Mouse (Mus musculus) MEL (cell line): ENCODE data around the gene Gm20388.

Source experiments
- CTCF ChIP-seq, 3 experiments: IDR thresholded peaks in 2 of 3; conservative IDR thresholded peaks in 1 of 3; 2 replicates each; pipeline ENCODE4 v1.5.1; 2011 to 2012; ENCODE audit warnings: low read length in 3 of 3, low read depth in 2 of 3, mild to moderate bottlenecking in 2 of 3, improper control_type of control experiment in 1 of 3, inconsistent platforms in 1 of 3, mixed read lengths in 1 of 3, moderate library complexity in 1 of 3; ENCODE audit not compliant: control insufficient read depth in 1 of 3, insufficient read depth in 1 of 3, poor library complexity in 1 of 3, severe bottlenecking in 1 of 3
- ELF1 ChIP-seq: IDR thresholded peaks from 2 replicates; pipeline ENCODE4 v1.6.1; 2014; ENCODE audit warnings: low read depth, mild to moderate bottlenecking, inconsistent platforms, low read length, improper control_type of control experiment, moderate library complexity
- EP300 ChIP-seq, 2 experiments: IDR thresholded peaks; 2 replicates each; pipeline ENCODE4 v1.6.1; 2011; ENCODE audit warnings: improper control_type of control experiment in 2 of 2, low read length in 2 of 2, low read depth in 1 of 2, mild to moderate bottlenecking in 1 of 2
- GABPA ChIP-seq: IDR thresholded peaks from 2 replicates; pipeline ENCODE4 v1.6.1; 2012; ENCODE audit warnings: low read depth, mild to moderate bottlenecking, inconsistent platforms, low read length, improper control_type of control experiment, moderate library complexity
- NELFE ChIP-seq: IDR thresholded peaks from 2 replicates; pipeline ENCODE4 v1.6.1; 2011; ENCODE audit warnings: low read depth, low read length, improper control_type of control experiment
- POLR2A ChIP-seq, 2 experiments: IDR thresholded peaks; 2 replicates each; pipeline ENCODE4 v1.6.1; 2011 to 2012; ENCODE audit warnings: low read length in 2 of 2, mild to moderate bottlenecking in 2 of 2, control low read depth in 1 of 2, improper control_type of control experiment in 1 of 2, low read depth in 1 of 2, moderate library complexity in 1 of 2; ENCODE audit not compliant: control insufficient read depth in 1 of 2, insufficient read depth in 1 of 2, poor library complexity in 1 of 2
- POLR2AphosphoS5 ChIP-seq: IDR thresholded peaks from 2 replicates; pipeline ENCODE4 v1.6.1; 2012; ENCODE audit warnings: low read depth, borderline replicate concordance, mild to moderate bottlenecking, inconsistent platforms, low read length, moderate library complexity, mixed read lengths
- UBTF ChIP-seq: IDR thresholded peaks from 2 replicates; pipeline ENCODE4 v1.6.1; 2012; ENCODE audit warnings: low read depth, mild to moderate bottlenecking, inconsistent platforms, low read length, improper control_type of control experiment, moderate library complexity, borderline replicate concordance; ENCODE audit not compliant: insufficient read depth

DNA sequence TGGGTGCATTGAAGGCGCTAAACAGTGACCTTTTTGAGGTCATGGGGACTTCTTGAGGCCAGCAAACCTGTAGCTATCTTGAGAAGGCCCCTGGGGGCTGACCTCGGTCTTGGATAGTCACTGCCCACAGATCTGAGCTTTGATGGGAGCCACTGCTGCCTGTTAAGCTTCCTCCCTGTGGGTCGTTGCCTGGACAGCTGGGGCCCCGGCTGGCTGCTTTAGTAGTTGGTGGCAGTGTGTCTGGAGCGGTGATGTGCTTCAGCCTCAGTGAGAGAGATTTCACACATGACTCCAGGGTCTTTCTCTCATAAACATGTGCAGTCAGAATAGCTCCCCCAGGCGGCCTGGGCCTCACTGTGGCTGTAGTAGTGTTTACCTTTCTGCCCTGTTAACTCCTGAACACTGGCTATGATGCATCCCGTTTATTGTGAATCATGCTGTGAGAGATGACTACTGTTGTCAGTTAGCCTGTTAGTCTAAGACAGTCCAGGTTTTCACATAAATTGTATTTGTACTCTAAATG is 2100.5 kb downstream of the Gm20388 start:
- TF ChIP-seq POLR2A (IDR thresholded peaks at IDR 0.05; ENCODE audit: control insufficient read depth in 1 of 2, insufficient read depth in 1 of 2, low read depth in 1 of 2, low read length in 2 of 2, poor library complexity in 1 of 2) (no peak), ELF1 (no peak), UBTF (no peak), CTCF (IDR thresholded peaks at IDR 0.05 in 2 of 3, conservative IDR thresholded peaks at IDR 0.05 in 1 of 3; ENCODE audit: control insufficient read depth in 1 of 3, insufficient read depth in 1 of 3, low read depth in 2 of 3, low read length in 3 of 3, poor library complexity in 1 of 3, severe bottlenecking in 1 of 3) (no peak), EP300 (IDR thresholded peaks at IDR 0.05; ENCODE audit: low read depth in 1 of 2, low read length in 2 of 2) (no peak), POLR2AphosphoS5 (no peak), GABPA (no peak), NELFE (no peak)
